Mouse (Mus musculus): ENCODE measurements around the gene Prr12. TPM values are rescaled to one million over a fixed set of nuclear protein-coding genes. Genes with fewer than 3 reads are reported as not detected.

Gene Prr12
- polyA plus RNA-seq, 1 experiment = 15.9 TPM

- TF ChIP-seq CTCF (IDR thresholded peaks at IDR 0.05; ENCODE audit: insufficient read depth, low read length) = peak; percentile 82
- 0 out of 2 replicates have a peak, but pooled peaks have one; percentile 13 for TF ChIP-seq POLR2A (IDR thresholded peaks at IDR 0.05; ENCODE audit: borderline replicate concordance, extremely low read depth, low read depth, low read length)
- no peaks in the 10 kb centered on the region; the same call in 1 of the 2 replicates for H3K4me1 ChIP-seq (ENCODE audit: control insufficient read depth, insufficient read depth, low read length)
- DNase-seq = peak; percentile 46
Observed at GRCm38 (mm10) chr7:45068000-45068318, 15.3 kb upstream of the Prr12 start.

DNA sequence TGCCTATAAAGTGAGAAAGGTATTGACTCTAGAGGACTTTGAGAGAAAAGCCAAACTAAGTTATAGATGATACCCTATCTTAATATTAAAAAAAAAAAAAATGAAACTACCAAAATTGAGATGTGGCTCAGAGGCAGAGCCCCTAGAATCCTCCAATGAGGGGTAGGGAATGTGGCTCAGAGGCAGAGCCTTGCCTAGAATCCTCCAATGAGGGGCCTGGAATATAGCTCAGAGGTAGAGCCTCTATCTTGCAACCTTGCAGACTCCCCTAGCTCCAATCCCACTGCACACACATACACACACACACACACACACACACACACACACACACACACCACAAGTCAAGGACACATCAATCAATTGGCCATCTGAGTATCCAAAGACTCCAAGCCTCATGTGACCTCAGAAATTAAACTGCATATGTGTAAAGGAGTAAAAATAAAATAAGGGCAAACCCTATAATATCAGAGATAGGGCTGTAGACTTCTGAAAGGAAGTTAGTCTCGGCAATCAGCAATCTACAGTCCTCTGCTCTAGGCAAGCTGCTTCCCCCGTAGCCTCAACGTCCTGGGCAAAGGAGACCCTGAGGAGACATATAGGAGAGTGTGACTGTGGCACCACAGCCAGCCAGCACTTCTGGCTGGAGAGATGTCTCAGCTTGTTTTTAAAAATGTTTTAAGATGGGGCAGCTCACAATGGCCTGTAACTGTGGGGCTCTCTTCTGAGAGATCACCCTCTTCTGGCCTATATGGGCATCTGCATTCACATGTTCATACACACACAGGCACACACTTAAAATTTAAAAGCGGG lies 14.7 kb upstream of the Prr12 start:
- Histone ChIP-seq H3K4me1 (ENCODE audit: control insufficient read depth, insufficient read depth, low read length) (no peaks in the 10 kb centered on the region; the same call in 1 of the 2 replicates), H3K4me3 (replicated peaks; ENCODE audit: extremely low read depth, low read depth, low read length) (no peak overlapping the region)
- no peak for TF ChIP-seq CTCF (IDR thresholded peaks at IDR 0.05; ENCODE audit: insufficient read depth, low read length)
- TF ChIP-seq POLR2A (IDR thresholded peaks at IDR 0.05; ENCODE audit: borderline replicate concordance, extremely low read depth, low read depth, low read length) = no peak
- WGBS = 83% methylated on average over 4 of the region's 4 CpGs
- no peak for DNase-seq

More at GRCm38 (mm10) chr7:45068000-45068318, 15.3 kb upstream of the Prr12 start:
- WGBS = 17% methylated on average over 5 of the region's 5 CpGs
- no peak overlapping the region for H3K4me3 ChIP-seq (replicated peaks; ENCODE audit: extremely low read depth, low read depth, low read length)

- Histone ChIP-seq H3K4me3 (replicated peaks; ENCODE audit: extremely low read depth, low read depth, low read length) (peak within 1 kb of the TSS; percentile 99), H3K4me1 (ENCODE audit: control insufficient read depth, insufficient read depth, low read length) (peaks cover 7% of the 10 kb centered on the region)
- no peak for TF ChIP-seq CTCF (IDR thresholded peaks at IDR 0.05; ENCODE audit: insufficient read depth, low read length)
- peak; percentile 87; the same call in 1 of the 2 replicates for TF ChIP-seq POLR2A (IDR thresholded peaks at IDR 0.05; ENCODE audit: borderline replicate concordance, extremely low read depth, low read depth, low read length)
- peak; percentile 89 for DNase-seq
- WGBS = under 1% methylated on average over 31 of the region's 31 CpGs
Observed at GRCm38 (mm10) chr7:45062239-45062835, 9.7 kb upstream of the Prr12 start, which contains the start of the genes Nosip and Prrg2. Nosip (plus strand) TSS chr7:45062429. Prrg2 (minus strand) TSS chr7:45062677.

DNA sequence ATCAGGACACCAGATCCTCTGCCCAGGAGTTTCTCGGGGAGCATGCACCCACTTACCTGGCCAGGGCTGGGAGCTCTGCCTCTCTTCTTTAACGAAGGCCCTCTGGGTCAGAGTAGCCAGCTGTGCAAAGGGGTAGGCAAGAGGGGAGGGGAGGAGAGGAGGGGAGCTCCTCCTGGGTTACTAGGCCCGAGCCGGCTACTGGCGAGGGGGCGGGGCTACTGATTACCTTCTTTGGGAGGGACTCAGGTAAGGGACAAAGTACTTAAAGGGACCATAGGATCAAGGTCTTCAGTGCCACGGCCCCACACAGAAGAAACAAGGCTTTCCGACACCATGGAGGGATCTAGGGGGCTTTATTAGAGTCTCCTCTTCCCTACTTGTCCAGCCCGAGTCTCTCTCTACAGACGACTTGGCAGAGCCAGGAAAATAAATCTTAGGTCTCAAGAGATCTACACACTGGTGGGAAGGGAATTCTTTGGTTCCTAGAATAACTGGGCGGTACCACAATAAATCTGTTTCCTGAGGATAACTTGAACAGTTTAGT lies 8.9 kb upstream of the Prr12 start:
- 14% methylated on average over 11 of the region's 11 CpGs for WGBS
- TF ChIP-seq POLR2A (IDR thresholded peaks at IDR 0.05; ENCODE audit: borderline replicate concordance, extremely low read depth, low read depth, low read length) (no peak), CTCF (IDR thresholded peaks at IDR 0.05; ENCODE audit: insufficient read depth, low read length) (no peak)
- H3K4me3 ChIP-seq (replicated peaks; ENCODE audit: extremely low read depth, low read depth, low read length) = peak overlapping the region; percentile 52
- peaks cover 7% of the 10 kb centered on the region for H3K4me1 ChIP-seq (ENCODE audit: control insufficient read depth, insufficient read depth, low read length)
- DNase-seq = peak; percentile 71

DNA sequence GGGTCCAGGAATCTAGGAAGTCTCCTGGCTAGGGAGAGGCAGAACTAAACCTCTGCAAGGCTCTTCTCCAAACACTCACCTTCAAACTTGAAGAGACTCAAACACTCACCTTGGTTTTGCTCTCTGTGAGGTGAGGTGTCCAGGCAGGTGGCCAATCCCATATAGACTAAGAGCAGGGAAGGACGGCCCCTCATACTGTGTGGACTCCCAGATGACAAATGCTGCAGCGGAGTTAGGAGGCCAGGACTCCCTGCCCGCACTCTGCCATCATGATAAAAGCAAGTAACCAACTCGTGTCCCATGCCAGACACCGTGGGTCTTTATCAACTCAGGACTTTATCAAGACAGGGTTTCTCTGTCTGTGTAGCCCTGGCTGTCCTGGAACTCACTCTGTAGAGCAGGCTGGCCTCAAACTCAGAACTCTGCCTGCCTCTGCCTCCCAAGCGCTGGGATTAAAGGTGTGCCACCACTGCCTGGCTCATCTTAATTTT lies 8.0 kb upstream of the Prr12 start:
- 85% methylated on average over 6 of the region's 6 CpGs for WGBS
- DNase-seq = no peak
- TF ChIP-seq CTCF (IDR thresholded peaks at IDR 0.05; ENCODE audit: insufficient read depth, low read length) (no peak), POLR2A (IDR thresholded peaks at IDR 0.05; ENCODE audit: borderline replicate concordance, extremely low read depth, low read depth, low read length) (no peak)
- Histone ChIP-seq H3K4me3 (replicated peaks; ENCODE audit: extremely low read depth, low read depth, low read length) (no peak overlapping the region), H3K4me1 (ENCODE audit: control insufficient read depth, insufficient read depth, low read length) (peaks cover 7% of the 10 kb centered on the region)

DNA sequence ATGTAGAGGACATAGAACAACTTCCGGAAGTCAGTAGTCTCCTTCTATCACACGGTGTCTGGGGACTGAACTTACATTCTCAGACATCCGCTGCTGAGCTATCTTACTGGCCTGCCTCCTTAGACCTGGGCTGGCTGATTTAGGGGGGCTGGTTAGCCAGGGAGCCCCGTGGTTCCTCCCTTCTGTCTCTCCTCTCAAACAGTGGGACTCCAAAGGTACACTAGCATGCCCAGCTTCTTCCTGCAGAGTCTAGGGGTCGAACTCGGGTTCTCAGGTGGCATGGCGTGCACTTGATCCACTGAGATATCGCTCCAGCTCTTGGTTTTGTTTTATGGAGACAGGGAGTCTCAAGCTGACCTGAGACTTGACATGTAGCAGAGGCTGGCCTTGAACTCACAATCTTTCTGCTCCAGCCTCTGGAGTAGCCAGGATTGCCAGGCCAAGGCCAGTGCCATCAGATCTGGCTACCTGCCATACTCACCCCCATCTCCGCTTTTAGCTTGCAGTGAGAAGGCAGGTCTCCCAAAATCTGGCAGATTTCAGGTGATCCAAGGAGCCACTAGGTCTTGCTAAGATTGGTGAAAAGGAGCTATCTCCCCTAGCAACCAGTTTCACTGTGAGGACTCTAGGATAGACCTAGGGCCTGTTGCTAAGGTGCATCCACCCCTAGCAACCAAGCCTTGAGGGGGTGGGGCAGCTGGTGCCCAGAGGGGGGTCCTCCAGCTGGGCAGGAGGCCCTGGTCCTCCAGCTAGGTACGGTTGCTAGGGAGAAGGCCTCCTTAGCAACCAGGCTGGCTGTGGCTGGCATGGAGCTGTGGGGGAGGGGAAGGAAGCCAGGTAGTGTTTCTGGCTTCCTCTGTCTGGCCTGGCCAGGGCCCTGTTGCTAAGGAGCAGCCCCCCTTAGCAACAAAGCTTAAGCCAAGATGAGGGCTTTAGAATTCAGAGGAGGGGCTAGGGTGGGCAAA lies 6.2 kb upstream of the Prr12 start:
- WGBS = 77% methylated on average over 10 of the region's 10 CpGs

GRCm38 (mm10) chr7:45056972-45057348 lies 4.3 kb upstream of the Prr12 start:
- peaks cover 8% of the 10 kb centered on the region for H3K4me1 ChIP-seq (ENCODE audit: control insufficient read depth, insufficient read depth, low read length)
- no peak for TF ChIP-seq POLR2A (IDR thresholded peaks at IDR 0.05; ENCODE audit: borderline replicate concordance, extremely low read depth, low read depth, low read length)
- H3K4me3 ChIP-seq (replicated peaks; ENCODE audit: extremely low read depth, low read depth, low read length) = no peak overlapping the region
- DNase-seq = no peak

More for the DNA sequence above, 6.2 kb upstream of the Prr12 start:
- no peak for TF ChIP-seq POLR2A (IDR thresholded peaks at IDR 0.05; ENCODE audit: borderline replicate concordance, extremely low read depth, low read depth, low read length)
- no peak for TF ChIP-seq CTCF (IDR thresholded peaks at IDR 0.05; ENCODE audit: insufficient read depth, low read length)
- no peak for DNase-seq
- Histone ChIP-seq H3K4me1 (ENCODE audit: control insufficient read depth, insufficient read depth, low read length) (peaks cover 7% of the 10 kb centered on the region), H3K4me3 (replicated peaks; ENCODE audit: extremely low read depth, low read depth, low read length) (no peak overlapping the region)

- H3K4me3 ChIP-seq (replicated peaks; ENCODE audit: extremely low read depth, low read depth, low read length) = no peak overlapping the region
- peaks cover 9% of the 10 kb centered on the region for H3K4me1 ChIP-seq (ENCODE audit: control insufficient read depth, insufficient read depth, low read length)
- no peak for DNase-seq
- 66% methylated on average over 14 of the region's 14 CpGs for WGBS
- TF ChIP-seq CTCF (IDR thresholded peaks at IDR 0.05; ENCODE audit: insufficient read depth, low read length) (no peak), POLR2A (IDR thresholded peaks at IDR 0.05; ENCODE audit: borderline replicate concordance, extremely low read depth, low read depth, low read length) (no peak)
Observed at GRCm38 (mm10) chr7:45056329-45056971, 3.8 kb upstream of the Prr12 start.

All from lung, adult 2 months (tissue).